8 mouse cellular contexts compared by ENCODE assay signal in the genomic region with DNA sequence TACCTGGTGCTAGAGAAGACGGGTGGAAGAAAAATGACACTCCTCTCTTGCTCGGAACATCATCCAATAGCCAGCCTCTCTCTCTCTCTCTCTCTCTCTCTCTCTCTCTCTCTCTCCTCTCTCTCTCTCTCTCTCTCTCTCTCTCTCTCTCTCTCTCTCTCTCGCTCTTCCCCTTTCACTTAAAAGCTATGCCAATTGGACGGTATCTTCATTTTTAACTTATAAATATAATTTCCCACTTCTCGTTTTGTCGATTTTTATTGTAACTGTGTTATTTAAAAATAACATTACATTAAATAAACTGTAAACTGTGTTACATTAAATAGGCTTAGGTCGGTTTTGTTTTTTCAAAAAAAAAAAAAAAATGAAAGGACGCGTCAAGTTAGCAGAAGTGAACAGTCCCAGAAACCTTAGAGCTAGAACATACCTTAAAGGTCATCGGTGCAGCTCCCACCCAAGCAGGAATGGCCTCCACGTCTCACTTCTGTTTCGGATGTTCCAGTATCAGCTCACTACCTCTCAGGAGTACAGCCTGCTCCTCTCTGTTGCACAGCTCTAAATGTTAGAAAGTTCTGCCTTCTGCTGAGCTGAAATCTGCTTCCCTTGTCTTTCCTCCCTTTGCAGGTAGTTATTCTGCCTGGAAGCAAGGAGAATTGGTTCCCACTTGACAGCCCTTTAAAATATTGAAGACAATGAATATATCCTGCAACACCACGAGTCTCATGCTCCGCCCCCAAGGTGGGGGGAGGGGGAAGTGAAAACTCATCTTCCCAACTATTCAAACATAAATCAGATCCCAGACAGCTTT. TPM values are rescaled to one million over a fixed set of nuclear protein-coding genes. Genes with fewer than 3 reads are reported as not detected.
DNase-seq lines count a peak whose midpoint lies in the region; ATAC-seq and TF ChIP-seq lines count a peak whose summit lies in the region.

Gapvd1 (minus strand) TSS at position 682 of the 808 bp plus-strand sequence.

- TF ChIP-seq EP300 in CH12.LX (IDR thresholded peaks at IDR 0.05; ENCODE audit: low read length), result no peak

- peak within 1 kb of the TSS; percentile 99; the same call in 1 of the 2 replicates for H3K4me2 ChIP-seq in CH12.LX (ENCODE audit: insufficient read depth, low read depth, poor library complexity, severe bottlenecking)
- peak within 1 kb of the TSS; percentile 69 for H3K4me2 ChIP-seq in embryonic facial prominence, embryonic 14.5 days (ENCODE audit: low read depth, low read length)
- H3K4me2 ChIP-seq in heart, embryonic 12.5 days, result peak within 1 kb of the TSS; percentile 78
- H3K4me2 ChIP-seq in kidney, embryonic 15.5 days, result peak within 1 kb of the TSS; percentile 75
- peak within 1 kb of the TSS; percentile 87 for H3K4me2 ChIP-seq in liver, embryonic 12.5 days
- H3K4me2 ChIP-seq in neural tube, embryonic 11.5 days (ENCODE audit: low read depth), result peak within 1 kb of the TSS; percentile 56

- peak within 1 kb of the TSS; percentile 54 for H3K27ac ChIP-seq in CH12.LX (ENCODE audit: insufficient read depth, low read depth)
- H3K27ac ChIP-seq in embryonic facial prominence, embryonic 14.5 days (replicated peaks; ENCODE audit: low read depth, low read length), result peak within 1 kb of the TSS; percentile 85
- H3K27ac ChIP-seq in heart, embryonic 12.5 days (ENCODE audit: poor library complexity, severe bottlenecking), result peak within 1 kb of the TSS; percentile 98
- peak within 1 kb of the TSS; percentile 95 for H3K27ac ChIP-seq in kidney, embryonic 15.5 days
- H3K27ac ChIP-seq in liver, embryonic 12.5 days, result peak within 1 kb of the TSS; percentile 99
- peak within 1 kb of the TSS; percentile 95 for H3K27ac ChIP-seq in neural tube, embryonic 11.5 days (ENCODE audit: low read depth, low read length)

- WGBS in embryonic facial prominence, embryonic 14.5 days, result 1% methylated on average over 14 of the region's 14 CpGs
- under 1% methylated on average over 13 of the region's 14 CpGs for WGBS in heart, embryonic 12.5 days
- WGBS in kidney, embryonic 15.5 days, result 2% methylated on average over 14 of the region's 14 CpGs
- WGBS in liver, embryonic 12.5 days (ENCODE audit: insufficient replicate concordance), result under 1% methylated on average over 14 of the region's 14 CpGs
- 3% methylated on average over 13 of the region's 14 CpGs for WGBS in neural tube, embryonic 11.5 days

- dilution Hi-C loops in CH12.LX (cut with MboI; ENCODE audit: extremely low pct_ligation_motif_present, extremely low pct_unique_long_range_greater_than_20kb, low sequenced_read_pairs), result no loop called here

- H3K9me3 ChIP-seq in CH12.LX (replicated peaks; ENCODE audit: low read length), result no peaks in the 10 kb centered on the region
- H3K9me3 ChIP-seq in embryonic facial prominence, embryonic 14.5 days (ENCODE audit: control insufficient read depth, low read length), result no peaks in the 10 kb centered on the region
- H3K9me3 ChIP-seq in heart, embryonic 12.5 days (replicated peaks), result no peaks in the 10 kb centered on the region; the same call in 1 of the 2 replicates
- no peaks in the 10 kb centered on the region for H3K9me3 ChIP-seq in kidney, embryonic 15.5 days (replicated peaks)
- H3K9me3 ChIP-seq in liver, embryonic 12.5 days (replicated peaks), result no peaks in the 10 kb centered on the region
- no peaks in the 10 kb centered on the region for H3K9me3 ChIP-seq in neural tube, embryonic 11.5 days (ENCODE audit: control insufficient read depth, low read length)

- peaks cover 0 to 9% of the 10 kb centered on the region in 2 experiments for H3K36me3 ChIP-seq in CH12.LX (replicated peaks in 1 of 2; ENCODE audit: control insufficient read depth in 1 of 2, insufficient read depth in 1 of 2, low read length in 1 of 2)
- H3K36me3 ChIP-seq in embryonic facial prominence, embryonic 14.5 days (ENCODE audit: control insufficient read depth, insufficient read depth, low read length), result no peaks in the 10 kb centered on the region
- no peaks in the 10 kb centered on the region for H3K36me3 ChIP-seq in heart, embryonic 12.5 days
- no peaks in the 10 kb centered on the region for H3K36me3 ChIP-seq in kidney, embryonic 15.5 days
- peaks cover 7% of the 10 kb centered on the region; the same call in 1 of the 2 replicates for H3K36me3 ChIP-seq in liver, embryonic 12.5 days
- no peaks in the 10 kb centered on the region for H3K36me3 ChIP-seq in neural tube, embryonic 11.5 days (ENCODE audit: control insufficient read depth, insufficient read depth, low read length)

- H3K4me3 ChIP-seq in CH12.LX (replicated peaks in 1 of 3; ENCODE audit: low read depth in 2 of 3, low read length in 2 of 3, poor library complexity in 1 of 3), result peak within 1 kb of the TSS; percentile 92 to 93 (median 92)
- H3K4me3 ChIP-seq in embryonic facial prominence, embryonic 14.5 days (ENCODE audit: low read depth, low read length), result peak within 1 kb of the TSS; percentile 95
- peak within 1 kb of the TSS; percentile 87 for H3K4me3 ChIP-seq in heart, embryonic 12.5 days
- H3K4me3 ChIP-seq in kidney, embryonic 15.5 days (replicated peaks), result peak within 1 kb of the TSS; percentile 76
- H3K4me3 ChIP-seq in liver, embryonic 12.5 days, result peak within 1 kb of the TSS; percentile 94
- peak within 1 kb of the TSS; percentile 98 for H3K4me3 ChIP-seq in neural tube, embryonic 11.5 days (ENCODE audit: low read depth, low read length)

- H3K79me2 ChIP-seq in CH12.LX (replicated peaks; ENCODE audit: control insufficient read depth, extremely low read depth, insufficient read depth, poor library complexity, severe bottlenecking), result peaks cover 37% of the 10 kb centered on the region

- peaks cover 0 to 27% of the 10 kb centered on the region in 2 experiments; a peak in 2 of 4 replicates for H3K4me1 ChIP-seq in CH12.LX (ENCODE audit: control insufficient read depth in 1 of 2, insufficient read depth in 2 of 2)
- H3K4me1 ChIP-seq in embryonic facial prominence, embryonic 14.5 days (ENCODE audit: control insufficient read depth, insufficient read depth, low read length), result 0 out of 2 replicates have a peak, but pooled peaks cover 2% of the 10 kb centered on the region
- peaks cover 16% of the 10 kb centered on the region for H3K4me1 ChIP-seq in heart, embryonic 12.5 days (replicated peaks)
- H3K4me1 ChIP-seq in kidney, embryonic 15.5 days, result peaks cover 16% of the 10 kb centered on the region
- H3K4me1 ChIP-seq in liver, embryonic 12.5 days, result peaks cover 38% of the 10 kb centered on the region
- 0 out of 2 replicates have a peak, but pooled peaks cover 5% of the 10 kb centered on the region for H3K4me1 ChIP-seq in neural tube, embryonic 11.5 days (ENCODE audit: control insufficient read depth, insufficient read depth, low read length)

- no peak for ATAC-seq in embryonic facial prominence, embryonic 14.5 days (ENCODE audit: low read depth)
- ATAC-seq in heart, embryonic 12.5 days (ENCODE audit: insufficient number of reproducible peaks, low FRiP score), result no peak
- ATAC-seq in kidney, embryonic 15.5 days (replicated peaks; ENCODE audit: low FRiP score), result no peak; the same call in 1 of the 2 replicates
- no peak for ATAC-seq in liver, embryonic 12.5 days
- 0 out of 2 replicates have a peak, but pooled peaks have one; percentile 3 for ATAC-seq in neural tube, embryonic 11.5 days (ENCODE audit: insufficient read depth, low FRiP score, low TSS enrichment)

- no peak; the same call in 1 of the 2 replicates for TF ChIP-seq POLR2A in CH12.LX (IDR thresholded peaks at IDR 0.05; ENCODE audit: low read depth, low read length)

- no peaks in the 10 kb centered on the region for H3K27me3 ChIP-seq in CH12.LX (replicated peaks)
- H3K27me3 ChIP-seq in embryonic facial prominence, embryonic 14.5 days (replicated peaks; ENCODE audit: control insufficient read depth, insufficient read depth, low read length), result no peaks in the 10 kb centered on the region
- H3K27me3 ChIP-seq in heart, embryonic 12.5 days (replicated peaks), result no peaks in the 10 kb centered on the region
- no peaks in the 10 kb centered on the region for H3K27me3 ChIP-seq in kidney, embryonic 15.5 days
- H3K27me3 ChIP-seq in liver, embryonic 12.5 days (replicated peaks), result no peaks in the 10 kb centered on the region
- no peaks in the 10 kb centered on the region for H3K27me3 ChIP-seq in neural tube, embryonic 11.5 days (ENCODE audit: control insufficient read depth, insufficient read depth, low read length)

- TF ChIP-seq CTCF in CH12.LX (conservative IDR thresholded peaks at IDR 0.05 in 1 of 2, IDR thresholded peaks at IDR 0.05 in 1 of 2; ENCODE audit: low read depth in 2 of 2, low read length in 2 of 2), result no peak

- DNase-seq in CH12.LX (ENCODE audit: extremely low read depth), result no peak
- DNase-seq in adrenal gland, postnatal 10 days, result peak; percentile 44
- DNase-seq in embryonic facial prominence, embryonic 14.5 days (ENCODE audit: low spot score), result peak; percentile 55
- peak; percentile 60 for DNase-seq in neural tube, embryonic 11.5 days (ENCODE audit: low spot score)
- no peak for DNase-seq in right cerebral cortex, postnatal 14 days

- H3K9ac ChIP-seq in CH12.LX (ENCODE audit: insufficient read depth, low read depth), result peak within 1 kb of the TSS; percentile 90
- peak within 1 kb of the TSS; percentile 97 for H3K9ac ChIP-seq in embryonic facial prominence, embryonic 14.5 days (ENCODE audit: low read depth, low read length)
- peak within 1 kb of the TSS; percentile 95 for H3K9ac ChIP-seq in heart, embryonic 12.5 days
- peak within 1 kb of the TSS; percentile 95 for H3K9ac ChIP-seq in kidney, embryonic 15.5 days
- peak within 1 kb of the TSS; percentile 100 for H3K9ac ChIP-seq in liver, embryonic 12.5 days
- peak within 1 kb of the TSS; percentile 91 for H3K9ac ChIP-seq in neural tube, embryonic 11.5 days (ENCODE audit: low read length)

- TF ChIP-seq RAD21 in CH12.LX (IDR thresholded peaks at IDR 0.05; ENCODE audit: low read depth, low read length), result no peak

- in situ Hi-C loops in CH12.LX (cut with MboI; ENCODE audit: low pct_ligation_motif_present, low pct_unique_long_range_greater_than_20kb, low sequenced_read_pairs), result no loop called here

TF ChIP-seq in CH12.LX, 34 proteins besides CTCF, POLR2A, EP300 and RAD21 (continues in another document):
- no peak for TF ChIP-seq BHLHE40 (IDR thresholded peaks at IDR 0.05; ENCODE audit: low read depth, low read length)
- TF ChIP-seq CHD2 (IDR thresholded peaks at IDR 0.05; ENCODE audit: low read length), result peak; percentile 76; the same call in 1 of the 2 replicates
- TF ChIP-seq ZNF384 (IDR thresholded peaks at IDR 0.05; ENCODE audit: low read depth, low read length), result peak; percentile 39

RNA-seq across cellular contexts. Expression of gene Gapvd1, which starts in this region (rescaled TPM):
- total RNA-seq in CH12.LX (2012; rRNA removed), result 47.0 and 54.6 TPM in 2 replicates
- 45.1 and 50.5 TPM in 2 replicates for total RNA-seq in CH12.LX (2014; rRNA removed)
- polyA plus RNA-seq in CH12.LX (2012; ENCODE audit: insufficient read length, low read depth), result 63.1 and 71.3 TPM in 2 replicates
- total RNA-seq in adrenal gland, postnatal 10 days (2021), result 10 to 100 TPM; 47.3 to 55.6 TPM
- 87.2 and 92.3 TPM in 2 replicates for polyA plus RNA-seq in embryonic facial prominence, embryonic 14.5 days (2014; fragmentation: Nextera tagmentation; extraction: Ambion mirVana)
- polyA plus RNA-seq in heart, embryonic 12.5 days (2016; fragmentation: Nextera tagmentation; extraction: Ambion mirVana), result 78.5 and 81.3 TPM in 2 replicates
- polyA plus RNA-seq in kidney, embryonic 15.5 days (2015; fragmentation: Nextera tagmentation; extraction: Ambion mirVana), result 81.3 and 84.6 TPM in 2 replicates
- polyA plus RNA-seq in liver, embryonic 12.5 days (2016; fragmentation: Nextera tagmentation; extraction: Ambion mirVana), result 87.3 and 93.7 TPM in 2 replicates
- 112 and 125 TPM in 2 replicates for polyA plus RNA-seq in neural tube, embryonic 11.5 days (2014; fragmentation: Nextera tagmentation; extraction: Ambion mirVana)

Comparison
In these comparisons a context has a peak if more than half of its experiments do, and no peak if none do; other contexts are left out.
1. DNase-seq: peak in adrenal gland, postnatal 10 days (single experiment), embryonic facial prominence, embryonic 14.5 days (single experiment) and neural tube, embryonic 11.5 days (single experiment); none in CH12.LX (single experiment) and right cerebral cortex, postnatal 14 days (single experiment).
2. Peak in every context shown above with its lines, with median percentiles within 50 percentile points of each other: H3K27ac ChIP-seq, H3K4me2 ChIP-seq, H3K4me3 ChIP-seq and H3K9ac ChIP-seq.